Mouse (Mus musculus) liver, postnatal 0 days (tissue): ENCODE results near the gene Hspb8.

Experiments
- CTCF ChIP-seq: sonication (generic); IDR thresholded peaks from 2 replicates; pipeline ENCODE4 v1.5.1; 2016; ENCODE audit warnings: antibody characterized with exemption, low read depth
- EP300 ChIP-seq: IDR thresholded peaks from 2 replicates; pipeline ENCODE4 v1.6.1; 2016; ENCODE audit warnings: antibody characterized with exemption, low read depth, mild to moderate bottlenecking

DNA sequence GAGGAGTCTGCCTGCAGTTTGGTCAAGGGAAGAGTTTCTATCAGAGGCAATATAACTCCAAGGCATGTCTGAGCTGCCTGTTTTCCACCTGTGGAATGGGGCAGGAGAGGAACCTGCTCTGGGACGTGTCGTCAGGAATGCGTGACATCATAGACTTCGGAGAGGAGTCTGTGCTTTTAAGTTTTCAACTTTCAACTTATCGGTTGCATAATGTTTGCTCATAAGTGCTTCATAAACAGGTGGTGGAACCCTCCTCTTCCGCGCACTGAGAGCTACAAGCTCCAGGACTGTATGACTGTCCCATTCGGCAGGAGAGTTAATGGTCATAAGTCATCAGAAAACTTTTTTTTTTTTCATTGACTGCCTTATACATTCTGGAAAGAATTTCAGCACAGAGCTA is 1.1 kb upstream of the Hspb8 start:
- no peak for TF ChIP-seq EP300
- TF ChIP-seq CTCF: no peak
